ENCODE assay signal across 29 mouse cellular contexts in the genomic region with DNA sequence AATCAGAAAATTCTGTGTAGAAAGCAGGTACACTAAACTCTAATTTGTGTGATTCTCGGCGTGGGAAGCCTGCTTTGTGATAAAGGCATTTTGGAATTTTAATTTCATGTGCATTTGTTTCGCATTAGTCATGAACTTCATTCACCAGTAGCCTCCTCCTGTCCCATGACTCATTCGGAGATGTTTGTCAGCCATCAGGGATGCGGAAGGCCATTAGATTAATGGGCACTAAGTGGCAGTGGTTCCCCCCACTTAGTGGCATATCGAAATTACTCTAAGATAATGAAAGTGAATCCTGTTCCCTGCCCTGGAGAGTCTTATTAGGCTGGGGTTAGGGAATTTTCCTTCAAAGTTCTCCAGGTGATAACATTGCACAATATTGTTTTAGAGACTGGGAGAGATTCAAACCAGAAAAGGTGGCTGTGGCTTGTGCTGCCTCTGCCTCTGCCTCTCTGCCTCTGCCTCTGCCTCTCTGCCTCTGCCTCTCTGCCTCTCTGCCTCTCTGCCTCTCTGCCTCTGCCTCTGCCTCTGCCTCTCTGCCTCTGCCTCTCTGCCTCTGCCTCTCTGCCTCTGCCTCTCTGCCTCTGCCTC. TPM values are rescaled to one million over a fixed set of nuclear protein-coding genes. Genes with fewer than 3 reads are reported as not detected.
A peak's percentile ranks its signal among the peaks of the same experiment; 100 is the strongest.
DNase-seq lines count a peak whose midpoint lies in the region; ATAC-seq and TF ChIP-seq lines count a peak whose summit lies in the region.
"Had no signal": no experiment of that assay in that cellular context is flagged by ENCODE, and none has a peak within 500 bp of the region (broad histone marks: within the 10 kb centered on the region; RNA-seq: fewer than 3 reads in every experiment).

No protein-coding gene starts in this region.

- peak overlapping the region; percentile 79 for H3K4me2 ChIP-seq in myocyte (ENCODE audit: low read depth)
- H3K4me2 ChIP-seq in forebrain, embryonic 16.5 days (ENCODE audit: low read length) = no peak overlapping the region
- H3K4me2 ChIP-seq: embryonic facial prominence, embryonic 13.5 days; forebrain, embryonic 13.5 days; hindbrain, embryonic 14.5 days; limb, embryonic 12.5 days; liver, embryonic 12.5 days; midbrain, embryonic 13.5 days; neural tube, embryonic 12.5 days had no signal

- WGBS in forebrain, embryonic 16.5 days = 88% methylated on average over 6 of the region's 6 CpGs

- no peak overlapping the region for H3K9ac ChIP-seq in forebrain, embryonic 16.5 days (replicated peaks; ENCODE audit: low read depth, low read length)
- H3K9ac ChIP-seq: embryonic facial prominence, embryonic 13.5 days; forebrain, embryonic 13.5 days; hindbrain, embryonic 14.5 days; limb, embryonic 12.5 days; liver, embryonic 12.5 days; midbrain, embryonic 13.5 days; neural tube, embryonic 12.5 days had no signal

- no peaks in the 10 kb centered on the region for H3K9me3 ChIP-seq in forebrain, embryonic 16.5 days (ENCODE audit: control insufficient read depth, low read length)
- H3K9me3 ChIP-seq: embryonic facial prominence, embryonic 13.5 days; forebrain, embryonic 13.5 days; heart, embryonic 10.5 days; limb, embryonic 12.5 days; liver, embryonic 12.5 days; megakaryocyte, embryonic 14.5 days; midbrain, embryonic 13.5 days; neural tube, embryonic 12.5 days had no signal

- H3K4me3 ChIP-seq in myocyte = no peak overlapping the region
- H3K4me3 ChIP-seq in forebrain, embryonic 16.5 days (replicated peaks; ENCODE audit: low read length) = no peak overlapping the region
- H3K4me3 ChIP-seq: embryonic facial prominence, embryonic 13.5 days; forebrain, embryonic 13.5 days; heart, embryonic 10.5 days; layer of hippocampus, adult 2 months; limb, embryonic 12.5 days; liver, embryonic 12.5 days; megakaryocyte, embryonic 14.5 days; midbrain, embryonic 13.5 days; neural tube, embryonic 12.5 days had no signal

- H3K27me3 ChIP-seq in myocyte (ENCODE audit: control insufficient read depth, insufficient read depth, insufficient read length) = no peaks in the 10 kb centered on the region
- no peaks in the 10 kb centered on the region for H3K27me3 ChIP-seq in forebrain, embryonic 16.5 days (replicated peaks; ENCODE audit: control insufficient read depth, insufficient read depth, low read length)
- H3K27me3 ChIP-seq: embryonic facial prominence, embryonic 13.5 days; forebrain, embryonic 13.5 days; limb, embryonic 12.5 days; liver, embryonic 12.5 days; megakaryocyte, embryonic 14.5 days; midbrain, embryonic 13.5 days; neural tube, embryonic 12.5 days had no signal

- ATAC-seq in forebrain, embryonic 16.5 days = no peak
- ATAC-seq: forebrain, embryonic 13.5 days; liver, embryonic 12.5 days; midbrain, embryonic 13.5 days had no signal

- peaks cover 64% of the 10 kb centered on the region for H3K79me2 ChIP-seq in myocyte (ENCODE audit: control insufficient read depth, insufficient read depth)

- no peaks in the 10 kb centered on the region for H3K36me3 ChIP-seq in myocyte (ENCODE audit: control insufficient read depth, insufficient read depth)
- no peaks in the 10 kb centered on the region for H3K36me3 ChIP-seq in forebrain, embryonic 16.5 days (ENCODE audit: control insufficient read depth, insufficient read depth)
- H3K36me3 ChIP-seq: heart, embryonic 10.5 days; neural tube, embryonic 12.5 days had no signal

- no peak for TF ChIP-seq POLR2A in myocyte (IDR thresholded peaks at IDR 0.05; ENCODE audit: insufficient read length, low read depth)

- H3K4me1 ChIP-seq in forebrain, embryonic 16.5 days (replicated peaks; ENCODE audit: control insufficient read depth, insufficient read depth, low read length) = no peaks in the 10 kb centered on the region
- H3K4me1 ChIP-seq: forebrain, embryonic 13.5 days; heart, embryonic 10.5 days; midbrain, embryonic 13.5 days; neural tube, embryonic 12.5 days had no signal

- peak; percentile 52 for DNase-seq in adrenal gland, adult 8-10 months
- no peak for DNase-seq in adrenal gland, adult 18-20 months (ENCODE audit: low spot score in 2 of 2)
- DNase-seq in 3T3-L1 (ENCODE audit: low read depth, low spot score) = peak; percentile 85
- DNase-seq in NIH3T3 (ENCODE audit: low read depth) = peak; percentile 57
- DNase-seq in cerebellum, adult 9-10 months = no peak
- no peak for DNase-seq in lung, postnatal 25 days (ENCODE audit: low spot score)
- DNase-seq: cerebellum, adult 2 months; cerebellum, postnatal 36 days; embryo, embryonic 11 days; heart, postnatal 4 days; kidney, adult 2 months; layer of hippocampus, postnatal 36 days; lung, adult 2 months; lung, postnatal 36 days; right cerebral cortex, postnatal 25 days; thymus, postnatal 14 days had no signal

- H3K27ac ChIP-seq in forebrain, embryonic 16.5 days (ENCODE audit: low read length) = no peak overlapping the region
- H3K27ac ChIP-seq: embryonic facial prominence, embryonic 13.5 days; forebrain, embryonic 13.5 days; heart, embryonic 10.5 days; hindbrain, embryonic 14.5 days; kidney, postnatal 0 days; layer of hippocampus, adult 2 months; limb, embryonic 12.5 days; liver, embryonic 12.5 days; midbrain, embryonic 13.5 days; neural tube, embryonic 12.5 days had no signal

- H3ac ChIP-seq in myocyte (ENCODE audit: control insufficient read depth, insufficient read length) = no peak overlapping the region

TF ChIP-seq in myocyte, 11 proteins besides CTCF, POLR2A, EP300 and RAD21:
- TF ChIP-seq CEBPB (IDR thresholded peaks at IDR 0.05; ENCODE audit: insufficient read depth, poor library complexity, severe bottlenecking) = peak; percentile 43; the same call in 1 of the 2 replicates
- TF ChIP-seq USF1 (IDR thresholded peaks at IDR 0.05; ENCODE audit: low read depth) = no peak
- TF ChIP-seq MYOG (IDR thresholded peaks at IDR 0.05; ENCODE audit: control insufficient read depth in 1 of 3, insufficient read depth in 1 of 3, insufficient read length in 2 of 3, low read depth in 2 of 3) = no peak
- TF ChIP-seq SRF (IDR thresholded peaks at IDR 0.05; ENCODE audit: control insufficient read depth, insufficient read length, low read depth) = no peak
- TF ChIP-seq E2F4 (IDR thresholded peaks at IDR 0.05; ENCODE audit: insufficient read depth) = no peak
- TF ChIP-seq MYOD1 (IDR thresholded peaks at IDR 0.05; ENCODE audit: control insufficient read depth in 1 of 3, insufficient read length in 2 of 3, low read depth in 2 of 3) = no peak
- TF ChIP-seq TCF3 (IDR thresholded peaks at IDR 0.05; ENCODE audit: insufficient read length, low read depth) = no peak

RNA-seq across cellular contexts. Expression of a gene that starts 41.6 kb away (rescaled TPM):
- 10 to 100 TPM; 55.9 to 62.2 (median 60.3) TPM for total RNA-seq in adrenal gland, adult 8-10 months (2022)
- total RNA-seq in adrenal gland, adult 18-20 months (2021) = 10 to 100 TPM; 46.8 to 54.1 TPM
- 8.8 TPM for polyA plus RNA-seq in myocyte (2012; fragmentation: generic; extraction: Trizol)
- polyA plus RNA-seq in forebrain, embryonic 16.5 days (2015; fragmentation: Nextera tagmentation; extraction: Ambion mirVana) = 11.2 TPM in 2 replicates

Comparison
In these comparisons a context has a peak if more than half of its experiments do, and no peak if none do; other contexts are left out.
1. DNase-seq: peak in adrenal gland, adult 8-10 months (single experiment), 3T3-L1 (single experiment) and NIH3T3 (single experiment); none in adrenal gland, adult 18-20 months (0 of 2), cerebellum, adult 9-10 months (single experiment) and lung, postnatal 25 days (single experiment).